Mouse (Mus musculus): ENCODE data around the gene Kif1a. TPM values are rescaled to one million over a fixed set of nuclear protein-coding genes. Genes with fewer than 3 reads are reported as not detected.

Kif1a gene
- polyA plus RNA-seq, 1 experiment: 0.16 TPM

- no peaks in the 10 kb centered on the region for H3K27me3 ChIP-seq (ENCODE audit: control insufficient read depth)
- TF ChIP-seq GATA1 (IDR thresholded peaks at IDR 0.05; ENCODE audit: low read length) (no peak), TAL1 (IDR thresholded peaks at IDR 0.05; ENCODE audit: low read length) (no peak)
- H3K4me3 ChIP-seq (replicated peaks): no peak overlapping the region
- no peaks in the 10 kb centered on the region for H3K9me3 ChIP-seq (ENCODE audit: control insufficient read depth, low read length)
- peaks cover 43% of the 10 kb centered on the region for H3K4me1 ChIP-seq (ENCODE audit: control insufficient read depth)
- H3K36me3 ChIP-seq (ENCODE audit: control insufficient read depth): no peaks in the 10 kb centered on the region
Measured at GRCm38 (mm10) chr1:93035981-93036380, 65.8 kb downstream of the Kif1a start.

- H3K4me1 ChIP-seq (ENCODE audit: control insufficient read depth): peaks cover 44% of the 10 kb centered on the region
- H3K36me3 ChIP-seq (ENCODE audit: control insufficient read depth): no peaks in the 10 kb centered on the region
- H3K27me3 ChIP-seq (ENCODE audit: control insufficient read depth): no peaks in the 10 kb centered on the region
- H3K9me3 ChIP-seq (ENCODE audit: control insufficient read depth, low read length): no peaks in the 10 kb centered on the region
- peak overlapping the region; percentile 0 for H3K4me3 ChIP-seq (replicated peaks)
- peak; percentile 57 for TF ChIP-seq TAL1 (IDR thresholded peaks at IDR 0.05; ENCODE audit: low read length)
- no peak for TF ChIP-seq GATA1 (IDR thresholded peaks at IDR 0.05; ENCODE audit: low read length)
Measured at GRCm38 (mm10) chr1:93033989-93034388, 67.8 kb downstream of the Kif1a start.

GRCm38 (mm10) chr1:93031199-93031598 is 70.6 kb downstream of the Kif1a start:
- Histone ChIP-seq H3K9me3 (ENCODE audit: control insufficient read depth, low read length) (no peaks in the 10 kb centered on the region), H3K4me1 (ENCODE audit: control insufficient read depth) (peaks cover 54% of the 10 kb centered on the region), H3K27me3 (ENCODE audit: control insufficient read depth) (no peaks in the 10 kb centered on the region), H3K36me3 (ENCODE audit: control insufficient read depth) (no peaks in the 10 kb centered on the region), H3K4me3 (replicated peaks) (no peak overlapping the region)
- TF ChIP-seq GATA1 (IDR thresholded peaks at IDR 0.05; ENCODE audit: low read length) (no peak), TAL1 (IDR thresholded peaks at IDR 0.05; ENCODE audit: low read length) (no peak)

GRCm38 (mm10) chr1:93030060-93030459 is 71.7 kb downstream of the Kif1a start:
- H3K4me3 ChIP-seq (replicated peaks): no peak overlapping the region
- TF ChIP-seq GATA1 (IDR thresholded peaks at IDR 0.05; ENCODE audit: low read length) (no peak), TAL1 (IDR thresholded peaks at IDR 0.05; ENCODE audit: low read length) (no peak)
- peaks cover 48% of the 10 kb centered on the region for H3K4me1 ChIP-seq (ENCODE audit: control insufficient read depth)
- H3K9me3 ChIP-seq (ENCODE audit: control insufficient read depth, low read length): no peaks in the 10 kb centered on the region
- H3K27me3 ChIP-seq (ENCODE audit: control insufficient read depth): no peaks in the 10 kb centered on the region
- no peaks in the 10 kb centered on the region for H3K36me3 ChIP-seq (ENCODE audit: control insufficient read depth)

GRCm38 (mm10) chr1:93029387-93029786 is 72.4 kb downstream of the Kif1a start:
- no peak overlapping the region for H3K4me3 ChIP-seq (replicated peaks)
- H3K36me3 ChIP-seq (ENCODE audit: control insufficient read depth): no peaks in the 10 kb centered on the region
- no peaks in the 10 kb centered on the region for H3K27me3 ChIP-seq (ENCODE audit: control insufficient read depth)
- TF ChIP-seq TAL1 (IDR thresholded peaks at IDR 0.05; ENCODE audit: low read length) (no peak), GATA1 (IDR thresholded peaks at IDR 0.05; ENCODE audit: low read length) (no peak)
- H3K4me1 ChIP-seq (ENCODE audit: control insufficient read depth): peaks cover 41% of the 10 kb centered on the region
- no peaks in the 10 kb centered on the region for H3K9me3 ChIP-seq (ENCODE audit: control insufficient read depth, low read length)

GRCm38 (mm10) chr1:93026600-93026999 is 75.2 kb downstream of the Kif1a start:
- peaks cover 16% of the 10 kb centered on the region for H3K4me1 ChIP-seq (ENCODE audit: control insufficient read depth)
- TF ChIP-seq GATA1 (IDR thresholded peaks at IDR 0.05; ENCODE audit: low read length): no peak
- TF ChIP-seq TAL1 (IDR thresholded peaks at IDR 0.05; ENCODE audit: low read length): no peak
- H3K4me3 ChIP-seq (replicated peaks): no peak overlapping the region
- H3K27me3 ChIP-seq (ENCODE audit: control insufficient read depth): no peaks in the 10 kb centered on the region
- H3K9me3 ChIP-seq (ENCODE audit: control insufficient read depth, low read length): no peaks in the 10 kb centered on the region
- H3K36me3 ChIP-seq (ENCODE audit: control insufficient read depth): no peaks in the 10 kb centered on the region

GRCm38 (mm10) chr1:93020602-93021001 is 81.1 kb downstream of the Kif1a start:
- TF ChIP-seq TAL1 (IDR thresholded peaks at IDR 0.05; ENCODE audit: low read length) (no peak), GATA1 (IDR thresholded peaks at IDR 0.05; ENCODE audit: low read length) (no peak)
- Histone ChIP-seq H3K27me3 (ENCODE audit: control insufficient read depth) (no peaks in the 10 kb centered on the region), H3K4me1 (ENCODE audit: control insufficient read depth) (no peaks in the 10 kb centered on the region), H3K36me3 (ENCODE audit: control insufficient read depth) (no peaks in the 10 kb centered on the region), H3K4me3 (replicated peaks) (no peak overlapping the region), H3K9me3 (ENCODE audit: control insufficient read depth, low read length) (no peaks in the 10 kb centered on the region)

GRCm38 (mm10) chr1:93018716-93019115 is 83.0 kb downstream of the Kif1a start:
- Histone ChIP-seq H3K4me1 (ENCODE audit: control insufficient read depth) (no peaks in the 10 kb centered on the region), H3K4me3 (replicated peaks) (no peak overlapping the region), H3K9me3 (ENCODE audit: control insufficient read depth, low read length) (no peaks in the 10 kb centered on the region), H3K27me3 (ENCODE audit: control insufficient read depth) (no peaks in the 10 kb centered on the region), H3K36me3 (ENCODE audit: control insufficient read depth) (no peaks in the 10 kb centered on the region)
- no peak for TF ChIP-seq GATA1 (IDR thresholded peaks at IDR 0.05; ENCODE audit: low read length)
- no peak for TF ChIP-seq TAL1 (IDR thresholded peaks at IDR 0.05; ENCODE audit: low read length)

GRCm38 (mm10) chr1:93015136-93015535 is 86.6 kb downstream of the Kif1a start:
- no peaks in the 10 kb centered on the region for H3K9me3 ChIP-seq (ENCODE audit: control insufficient read depth, low read length)
- no peaks in the 10 kb centered on the region for H3K4me1 ChIP-seq (ENCODE audit: control insufficient read depth)
- no peaks in the 10 kb centered on the region for H3K27me3 ChIP-seq (ENCODE audit: control insufficient read depth)
- TF ChIP-seq TAL1 (IDR thresholded peaks at IDR 0.05; ENCODE audit: low read length) (no peak), GATA1 (IDR thresholded peaks at IDR 0.05; ENCODE audit: low read length) (no peak)
- H3K36me3 ChIP-seq (ENCODE audit: control insufficient read depth): no peaks in the 10 kb centered on the region
- H3K4me3 ChIP-seq (replicated peaks): no peak overlapping the region

GRCm38 (mm10) chr1:93014460-93014859 is 87.3 kb downstream of the Kif1a start:
- TF ChIP-seq GATA1 (IDR thresholded peaks at IDR 0.05; ENCODE audit: low read length) (no peak), TAL1 (IDR thresholded peaks at IDR 0.05; ENCODE audit: low read length) (no peak)

More at GRCm38 (mm10) chr1:93014460-93014859, 87.3 kb downstream of the Kif1a start:
- Histone ChIP-seq H3K4me1 (ENCODE audit: control insufficient read depth) (no peaks in the 10 kb centered on the region), H3K4me3 (replicated peaks) (no peak overlapping the region), H3K9me3 (ENCODE audit: control insufficient read depth, low read length) (no peaks in the 10 kb centered on the region), H3K36me3 (ENCODE audit: control insufficient read depth) (no peaks in the 10 kb centered on the region), H3K27me3 (ENCODE audit: control insufficient read depth) (no peaks in the 10 kb centered on the region)

Measured in erythroblast, embryonic 14.5 days (primary cell).